Mouse (Mus musculus): Measurements from ENCODE around the gene Slc25a18. TPM values are rescaled to one million over a fixed set of nuclear protein-coding genes. Genes with fewer than 3 reads are reported as not detected.
"Not testable (repeated sequence)": the region's sequence is repeated elsewhere in the genome, so short reads cannot be mapped to it uniquely, and the experiment has no call there.

Slc25a18 gene
- polyA plus RNA-seq, 1 experiment: 0.28 TPM

- Histone ChIP-seq H3K27ac (ENCODE audit: insufficient read depth, low read depth, low read length) (peak overlapping the region; percentile 76), H3K4me1 (ENCODE audit: control insufficient read depth, insufficient read depth, low read length) (peaks cover 65% of the 10 kb centered on the region), H3K4me3 (ENCODE audit: insufficient read depth, low read length) (no peak overlapping the region)
- TF ChIP-seq CTCF (IDR thresholded peaks at IDR 0.05; ENCODE audit: low read depth, low read length): no peak
- TF ChIP-seq POLR2A (IDR thresholded peaks at IDR 0.05; ENCODE audit: borderline replicate concordance, low read depth, low read length): no peak
Observed at GRCm38 (mm10) chr6:120795422-120796086, 22.2 kb downstream of the Slc25a18 start.

GRCm38 (mm10) chr6:120796111-120796510 lies 22.7 kb downstream of the Slc25a18 start:
- Histone ChIP-seq H3K4me1 (ENCODE audit: control insufficient read depth, insufficient read depth, low read length) (peaks cover 65% of the 10 kb centered on the region), H3K27ac (ENCODE audit: insufficient read depth, low read depth, low read length) (peak overlapping the region; percentile 55), H3K4me3 (ENCODE audit: insufficient read depth, low read length) (no peak overlapping the region)
- TF ChIP-seq POLR2A (IDR thresholded peaks at IDR 0.05; ENCODE audit: borderline replicate concordance, low read depth, low read length) (no peak), CTCF (IDR thresholded peaks at IDR 0.05; ENCODE audit: low read depth, low read length) (no peak)

- no peak overlapping the region for H3K4me3 ChIP-seq (ENCODE audit: insufficient read depth, low read length)
Observed at GRCm38 (mm10) chr6:120798019-120798418, 24.6 kb downstream of the Slc25a18 start.

GRCm38 (mm10) chr6:120798905-120799304 lies 25.5 kb downstream of the Slc25a18 start:
- Histone ChIP-seq H3K4me3 (ENCODE audit: insufficient read depth, low read length) (no peak overlapping the region), H3K4me1 (ENCODE audit: control insufficient read depth, insufficient read depth, low read length) (peaks cover 45% of the 10 kb centered on the region), H3K27ac (ENCODE audit: insufficient read depth, low read depth, low read length) (no peak overlapping the region)
- TF ChIP-seq POLR2A (IDR thresholded peaks at IDR 0.05; ENCODE audit: borderline replicate concordance, low read depth, low read length): no peak
- TF ChIP-seq CTCF (IDR thresholded peaks at IDR 0.05; ENCODE audit: low read depth, low read length): no peak

More at GRCm38 (mm10) chr6:120798019-120798418, 24.6 kb downstream of the Slc25a18 start:
- Histone ChIP-seq H3K4me1 (ENCODE audit: control insufficient read depth, insufficient read depth, low read length) (peaks cover 53% of the 10 kb centered on the region), H3K27ac (ENCODE audit: insufficient read depth, low read depth, low read length) (no peak overlapping the region)
- TF ChIP-seq POLR2A (IDR thresholded peaks at IDR 0.05; ENCODE audit: borderline replicate concordance, low read depth, low read length): no peak
- TF ChIP-seq CTCF (IDR thresholded peaks at IDR 0.05; ENCODE audit: low read depth, low read length): no peak

- Histone ChIP-seq H3K4me3 (ENCODE audit: insufficient read depth, low read length) (no peak overlapping the region), H3K27ac (ENCODE audit: insufficient read depth, low read depth, low read length) (no peak overlapping the region), H3K4me1 (ENCODE audit: control insufficient read depth, insufficient read depth, low read length) (peaks cover 44% of the 10 kb centered on the region)
- TF ChIP-seq POLR2A (IDR thresholded peaks at IDR 0.05; ENCODE audit: borderline replicate concordance, low read depth, low read length) (no peak), CTCF (IDR thresholded peaks at IDR 0.05; ENCODE audit: low read depth, low read length) (no peak)
Observed at GRCm38 (mm10) chr6:120799581-120800041, 26.2 kb downstream of the Slc25a18 start.

GRCm38 (mm10) chr6:120806999-120807737 lies 33.8 kb downstream of the Slc25a18 start:
- no peak for TF ChIP-seq POLR2A (IDR thresholded peaks at IDR 0.05; ENCODE audit: borderline replicate concordance, low read depth, low read length)
- TF ChIP-seq CTCF (IDR thresholded peaks at IDR 0.05; ENCODE audit: low read depth, low read length): no peak
- Histone ChIP-seq H3K27ac (ENCODE audit: insufficient read depth, low read depth, low read length) (no peak overlapping the region), H3K4me3 (ENCODE audit: insufficient read depth, low read length) (no peak overlapping the region), H3K4me1 (ENCODE audit: control insufficient read depth, insufficient read depth, low read length) (no peaks in the 10 kb centered on the region)

- H3K4me3 ChIP-seq (ENCODE audit: insufficient read depth, low read length): no peak overlapping the region
- H3K27ac ChIP-seq (ENCODE audit: insufficient read depth, low read depth, low read length): no peak overlapping the region
- H3K4me1 ChIP-seq (ENCODE audit: control insufficient read depth, insufficient read depth, low read length): no peaks in the 10 kb centered on the region
- no peak for TF ChIP-seq CTCF (IDR thresholded peaks at IDR 0.05; ENCODE audit: low read depth, low read length)
- TF ChIP-seq POLR2A (IDR thresholded peaks at IDR 0.05; ENCODE audit: borderline replicate concordance, low read depth, low read length): no peak
Observed at GRCm38 (mm10) chr6:120807738-120808081, 34.3 kb downstream of the Slc25a18 start.

GRCm38 (mm10) chr6:120811999-120812398 lies 38.6 kb downstream of the Slc25a18 start:
- not testable (repeated sequence) for H3K4me1 ChIP-seq (ENCODE audit: control insufficient read depth, insufficient read depth, low read length); H3K4me3 ChIP-seq (ENCODE audit: insufficient read depth, low read length); H3K27ac ChIP-seq (ENCODE audit: insufficient read depth, low read depth, low read length)

GRCm38 (mm10) chr6:120819294-120819693 lies 45.9 kb downstream of the Slc25a18 start:
- no peak for TF ChIP-seq POLR2A (IDR thresholded peaks at IDR 0.05; ENCODE audit: borderline replicate concordance, low read depth, low read length)
- no peak for TF ChIP-seq CTCF (IDR thresholded peaks at IDR 0.05; ENCODE audit: low read depth, low read length)
- peak overlapping the region; percentile 33; the same call in 1 of the 2 replicates for H3K4me3 ChIP-seq (ENCODE audit: insufficient read depth, low read length)
- no peak overlapping the region; the same call in 1 of the 2 replicates for H3K27ac ChIP-seq (ENCODE audit: insufficient read depth, low read depth, low read length)
- peaks cover 6% of the 10 kb centered on the region for H3K4me1 ChIP-seq (ENCODE audit: control insufficient read depth, insufficient read depth, low read length)

- H3K4me1 ChIP-seq (ENCODE audit: control insufficient read depth, insufficient read depth, low read length): peaks cover 6% of the 10 kb centered on the region
- H3K27ac ChIP-seq (ENCODE audit: insufficient read depth, low read depth, low read length): peak overlapping the region; percentile 76
- no peak for TF ChIP-seq CTCF (IDR thresholded peaks at IDR 0.05; ENCODE audit: low read depth, low read length)
- no peak for TF ChIP-seq POLR2A (IDR thresholded peaks at IDR 0.05; ENCODE audit: borderline replicate concordance, low read depth, low read length)
- peak overlapping the region; percentile 82 for H3K4me3 ChIP-seq (ENCODE audit: insufficient read depth, low read length)
Observed at GRCm38 (mm10) chr6:120820144-120820543, 46.8 kb downstream of the Slc25a18 start.

Data from bone marrow macrophage, adult 2 months (primary cell).